Mouse (Mus musculus): ENCODE data around the gene Arnt2.

Arnt2 gene

DNA sequence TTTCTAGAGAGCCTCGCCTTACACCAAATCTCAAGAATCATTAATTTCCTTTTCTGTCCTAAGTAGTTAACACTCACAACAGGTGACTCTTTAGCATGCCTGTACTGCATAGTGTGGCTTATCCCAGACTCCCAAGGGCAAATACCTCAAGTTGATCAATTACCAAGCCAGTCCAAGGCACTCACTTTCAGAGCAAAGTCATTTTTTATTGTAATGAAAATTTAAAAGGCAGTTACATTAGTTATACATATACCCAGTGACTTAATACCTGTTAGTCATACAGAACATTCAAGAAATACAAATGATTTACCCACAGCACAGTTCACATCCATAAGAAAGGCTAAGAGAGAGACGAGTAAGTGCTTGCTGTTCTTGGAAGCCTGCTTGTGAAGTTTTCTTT is 163.9 kb downstream of the Arnt2 start:
- DNase-seq (ENCODE audit: low spot score): no peak

DNA sequence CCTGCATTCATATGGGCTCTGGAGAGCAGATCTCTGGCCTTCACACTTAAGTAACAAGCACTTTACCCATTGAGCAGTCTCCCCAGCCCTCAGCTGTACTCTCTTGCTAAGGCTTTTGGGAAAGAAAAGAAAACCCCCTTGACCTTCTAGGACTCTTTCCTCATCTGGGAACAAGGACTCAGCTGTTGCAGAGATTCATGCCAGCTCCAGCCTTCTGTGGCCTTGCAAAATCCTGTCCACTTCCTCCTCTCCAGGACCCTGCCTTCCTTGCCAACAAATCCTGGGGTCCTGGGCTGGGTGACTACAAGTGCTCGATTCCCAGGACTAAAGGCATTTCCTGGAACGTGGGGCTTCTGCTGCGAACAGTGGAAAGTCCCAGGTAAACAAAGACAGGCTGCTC is 169.6 kb downstream of the Arnt2 start:
- DNase-seq (ENCODE audit: low spot score): no peak

DNA sequence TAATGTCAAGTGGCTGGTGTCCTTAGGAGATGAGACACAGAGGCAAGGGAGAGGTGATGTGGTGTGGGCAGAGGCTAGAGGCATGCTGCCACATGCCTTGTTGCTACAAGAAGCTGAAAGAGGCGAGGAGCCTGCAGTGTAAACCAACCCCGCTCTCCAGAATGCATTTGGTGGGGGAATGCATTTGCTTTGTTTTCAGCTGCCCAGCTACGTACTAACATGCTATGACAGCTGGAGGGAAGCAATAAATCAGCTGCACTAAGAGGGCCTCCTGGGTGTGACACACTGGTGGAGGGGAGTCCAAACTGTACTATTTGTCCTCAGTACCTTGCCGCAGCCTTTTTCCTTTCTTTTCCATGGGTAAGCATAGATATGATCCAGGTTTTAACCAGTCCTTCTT is 172.3 kb downstream of the Arnt2 start:
- no peak for DNase-seq (ENCODE audit: low spot score)

DNA sequence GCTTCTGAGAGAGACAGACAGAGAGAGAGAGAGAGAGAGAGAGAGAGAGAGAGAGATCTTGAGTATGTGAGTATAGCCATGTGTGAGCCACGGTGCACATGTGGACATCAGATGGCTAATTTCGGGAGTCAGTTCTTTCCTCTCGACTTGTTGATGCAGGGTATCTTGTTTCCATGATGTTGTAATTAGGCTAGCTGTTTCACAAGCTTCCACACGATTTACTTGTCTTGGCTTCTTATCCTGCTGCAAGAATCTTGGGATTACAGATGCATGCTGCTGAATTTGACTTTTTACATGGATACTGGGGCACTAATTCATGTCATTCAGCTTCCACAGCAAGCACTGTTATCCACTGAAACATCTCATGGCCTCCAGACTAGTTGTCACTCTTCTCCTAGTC is 178.6 kb downstream of the Arnt2 start:
- DNase-seq (ENCODE audit: low spot score): no peak

DNA sequence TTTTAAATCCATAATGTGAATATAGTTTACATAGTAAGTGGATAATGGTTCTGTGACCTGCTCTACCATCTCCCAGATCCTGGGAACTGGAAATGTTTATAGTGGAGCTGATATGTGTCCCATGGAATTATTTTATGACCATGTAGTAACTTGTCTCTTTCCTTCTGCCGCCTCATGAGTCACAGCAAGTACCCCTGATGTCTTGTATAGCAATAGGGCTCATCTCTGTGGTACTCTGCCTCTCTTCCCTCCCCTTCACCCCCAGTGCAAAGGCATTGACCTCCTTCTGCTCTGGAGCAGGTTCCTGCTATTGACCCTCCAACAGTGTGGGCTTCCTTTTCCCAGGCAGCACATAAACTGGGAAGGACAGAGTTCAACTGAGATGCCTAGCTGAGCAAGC is 182.3 kb downstream of the Arnt2 start:
- no peak for DNase-seq (ENCODE audit: low spot score)

DNA sequence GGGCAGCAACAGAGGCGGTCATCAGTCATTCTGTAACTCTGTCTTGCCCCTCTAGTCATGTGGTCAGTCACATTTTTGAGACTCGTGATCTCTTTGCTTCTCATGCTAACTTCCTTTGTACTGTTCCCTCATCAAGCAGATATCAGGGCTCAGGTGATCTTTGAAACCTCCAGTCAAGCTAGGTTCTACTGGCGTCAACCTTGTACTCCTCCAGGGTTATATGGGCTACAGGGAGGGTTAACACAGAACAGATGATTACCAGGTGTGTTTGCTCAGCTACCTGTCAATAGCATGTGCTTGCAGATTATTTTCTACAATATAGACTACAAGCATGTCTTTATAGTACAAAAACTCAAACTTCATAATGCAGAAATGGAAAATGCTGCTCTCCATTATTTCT is 183.1 kb downstream of the Arnt2 start:
- no peak for DNase-seq (ENCODE audit: low spot score)

DNA sequence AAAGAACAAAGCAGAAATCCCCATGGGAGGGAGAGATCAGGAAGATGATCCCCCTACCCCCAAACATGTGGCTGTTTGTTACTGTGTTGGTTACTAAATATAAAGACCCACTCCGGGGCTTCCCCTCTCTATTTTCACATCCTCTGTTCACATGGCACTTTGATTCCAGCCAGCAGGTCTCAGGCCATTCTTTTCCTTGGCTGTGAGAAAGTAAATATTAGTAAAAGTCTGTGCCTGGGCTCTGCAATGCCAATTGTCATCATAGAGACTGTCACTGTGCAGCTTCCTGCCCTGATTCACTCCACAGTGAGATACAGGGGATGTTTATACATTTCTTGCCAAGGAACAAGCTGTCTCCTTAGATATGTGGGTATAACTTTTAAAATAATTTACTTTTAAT is 197.9 kb downstream of the Arnt2 start:
- DNase-seq (ENCODE audit: low spot score): no peak

DNA sequence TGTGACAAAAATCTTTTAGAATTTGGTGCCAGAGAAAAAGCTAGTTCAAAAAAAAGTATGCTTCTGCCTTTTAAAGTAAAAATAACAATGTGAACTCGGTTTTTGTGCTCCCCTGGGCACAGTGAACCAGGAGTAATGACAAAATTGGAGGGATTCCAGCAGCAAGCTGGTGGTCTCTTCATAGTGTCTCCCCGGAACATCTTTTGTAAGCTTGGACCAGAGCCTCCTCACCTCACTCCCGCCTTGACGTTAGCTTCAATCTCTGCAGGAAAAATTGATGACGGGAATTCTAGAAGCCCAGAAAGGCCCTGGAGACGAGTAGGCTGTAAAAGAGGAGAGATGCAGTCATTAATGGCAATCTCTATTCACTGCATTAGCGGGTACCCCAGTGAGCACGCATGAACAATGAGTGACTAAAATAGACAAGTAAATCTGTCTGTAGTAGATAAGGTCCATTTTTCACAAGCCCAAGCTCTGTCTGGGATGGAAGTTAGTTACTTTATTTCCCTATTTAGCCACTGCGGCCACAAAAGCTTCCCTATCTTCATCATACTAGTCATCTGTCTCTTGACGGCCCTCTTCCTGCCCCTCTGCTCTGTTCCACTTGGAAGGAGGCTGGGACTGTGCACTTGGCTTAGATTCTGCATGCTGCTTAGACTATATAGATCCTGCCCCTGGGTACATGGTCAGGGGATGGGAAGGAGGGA is 199.2 kb downstream of the Arnt2 start:
- no peak for DNase-seq (ENCODE audit: low spot score)

DNA sequence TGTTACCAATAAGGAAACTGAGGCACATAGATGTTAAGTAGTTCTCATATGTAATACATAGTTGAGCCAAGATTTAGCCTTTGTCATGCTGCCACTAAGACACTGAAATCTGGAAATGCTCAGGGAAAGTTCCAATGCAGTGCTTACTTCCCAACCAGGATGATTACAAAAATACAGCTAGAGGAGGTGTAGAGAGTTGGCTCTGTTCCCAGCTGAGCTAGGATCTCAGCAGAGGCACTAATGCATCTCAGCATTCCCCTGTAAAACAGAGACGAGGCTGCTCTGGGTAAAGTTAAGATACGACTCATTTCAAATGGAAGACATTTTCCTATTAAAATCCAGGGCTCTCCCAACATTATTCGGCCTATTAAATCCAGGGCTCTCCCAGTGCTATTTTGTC is 206.0 kb downstream of the Arnt2 start:
- no peak for DNase-seq (ENCODE audit: low spot score)

DNA sequence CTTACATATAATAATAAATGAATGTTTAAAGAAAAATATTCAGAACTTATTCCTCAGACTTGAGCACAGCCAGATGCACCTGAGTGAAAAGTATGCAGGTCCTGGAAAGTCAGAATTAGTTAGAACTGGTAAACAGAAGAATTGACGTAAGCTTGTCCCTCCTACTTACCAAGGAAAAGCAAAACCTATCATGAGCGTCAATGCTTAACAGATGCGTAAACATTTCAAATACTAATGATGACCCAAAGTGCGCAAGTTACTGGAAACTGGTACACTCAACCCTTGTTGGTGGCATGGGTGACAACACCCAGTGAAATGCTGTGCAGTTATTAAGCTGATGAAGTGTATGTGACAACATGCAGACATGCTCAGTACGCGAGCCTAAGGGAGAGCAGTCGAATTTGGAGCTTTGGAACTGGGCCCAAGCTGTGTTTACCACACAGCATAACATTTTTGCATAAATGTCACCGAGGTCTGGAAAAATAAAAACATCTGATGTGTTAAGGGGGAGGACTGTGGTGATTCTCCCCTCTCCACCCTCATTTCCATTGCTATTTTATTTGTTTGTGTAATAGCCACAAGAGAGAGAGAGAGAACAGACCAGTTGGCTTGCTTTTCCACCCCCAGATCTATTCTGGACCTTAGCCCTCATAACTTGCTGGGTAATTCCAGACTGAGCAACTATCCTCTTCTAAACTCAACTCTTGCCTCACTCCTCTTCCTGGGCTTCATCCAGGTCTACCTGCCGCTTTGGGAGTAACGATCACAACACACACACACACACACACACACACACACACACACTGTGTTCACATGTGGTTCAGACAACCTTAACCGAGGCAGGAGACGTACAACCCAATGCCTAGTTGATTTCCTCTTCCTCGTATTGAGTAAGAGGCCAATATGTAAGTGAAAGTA is 208.6 kb downstream of the Arnt2 start:
- no peak for DNase-seq (ENCODE audit: low spot score)

DNA sequence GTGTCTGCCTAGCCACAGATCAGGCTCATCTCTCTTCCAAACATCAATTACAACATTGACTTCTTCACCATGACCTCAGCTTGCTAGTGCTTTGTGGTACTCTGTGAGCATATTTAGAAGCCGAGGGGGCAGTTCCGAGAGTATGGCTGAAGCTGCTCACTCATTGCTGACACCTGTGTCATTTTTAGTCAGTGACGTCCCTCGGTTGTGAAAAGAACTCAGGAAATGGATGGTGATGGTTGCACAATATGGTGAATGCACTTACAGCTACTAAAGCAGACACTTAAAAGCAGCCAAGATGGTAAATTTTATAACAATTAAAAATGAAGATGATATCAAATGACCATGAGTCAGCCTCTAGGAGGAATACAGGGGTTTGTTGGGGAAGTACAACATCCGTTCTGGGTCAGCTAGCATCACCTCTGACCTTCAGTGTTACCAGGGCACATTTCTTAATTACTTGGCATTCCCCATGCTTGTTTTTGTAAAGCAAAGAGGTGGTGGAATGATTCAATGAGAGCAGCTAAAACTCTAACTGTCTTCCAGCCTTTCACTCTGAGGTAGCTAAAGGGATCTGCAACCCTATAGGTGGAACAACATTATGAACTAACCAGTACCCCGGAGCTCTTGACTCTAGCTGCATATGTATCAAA is 212.6 kb downstream of the Arnt2 start:
- no peak for DNase-seq (ENCODE audit: low spot score)

All from urinary bladder, postnatal 25 days (tissue).